Mouse (Mus musculus): ENCODE data around the gene Snx19. TPM values are rescaled to one million over a fixed set of nuclear protein-coding genes. Genes with fewer than 3 reads are reported as not detected.

Gene Snx19
- total and polyA plus RNA-seq, 3 experiments, result 12.0 to 17.4 TPM; not detected in 1

DNA sequence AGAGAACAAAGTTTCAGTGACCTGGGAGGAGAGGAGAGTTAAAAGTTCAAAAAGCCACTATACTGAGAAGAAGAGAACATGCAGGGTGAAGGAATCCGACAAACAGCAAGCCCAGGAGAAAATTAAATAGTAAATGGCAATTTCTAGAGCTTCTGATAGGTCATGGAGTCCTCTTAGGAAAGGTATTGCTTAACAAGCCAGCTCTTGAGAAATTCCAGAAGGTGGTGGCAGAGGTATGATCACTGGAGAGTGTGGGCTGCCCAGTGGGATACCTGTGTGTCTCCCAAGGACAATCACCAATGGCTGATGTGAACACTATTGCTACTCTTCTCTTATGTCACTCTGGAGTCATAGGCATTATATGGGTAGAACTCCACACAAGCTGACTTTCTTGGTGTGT lies 19.2 kb downstream of the Snx19 start:
- Histone ChIP-seq H3K27ac (ENCODE audit: control insufficient read depth, low read depth, low read length) (no peak overlapping the region), H3K4me3 (ENCODE audit: control insufficient read depth in 1 of 2, insufficient read depth in 1 of 2, low read depth in 2 of 2, low read length in 2 of 2) (no peak overlapping the region), H3K79me2 (ENCODE audit: control insufficient read depth, insufficient read depth, low read length, poor library complexity) (no peaks in the 10 kb centered on the region), H3K4me1 (ENCODE audit: control insufficient read depth in 1 of 2, insufficient read depth in 2 of 2, low read length in 2 of 2) (no peaks in the 10 kb centered on the region), H3K27me3 (ENCODE audit: control insufficient read depth in 1 of 2, insufficient read depth in 2 of 2, low read length in 2 of 2) (no peaks in the 10 kb centered on the region), H3K9me3 (replicated peaks; ENCODE audit: insufficient read depth, low read length) (no peaks in the 10 kb centered on the region), H3K9ac (ENCODE audit: control insufficient read depth, low read depth, low read length, poor library complexity, severe bottlenecking) (no peak overlapping the region), H3K36me3 (ENCODE audit: control insufficient read depth in 1 of 2, insufficient read depth in 2 of 2, low read length in 2 of 2) (peaks cover 0 to 2% of the 10 kb centered on the region in 2 experiments; a peak in 2 of 4 replicates)
- TF ChIP-seq GABPA (IDR thresholded peaks at IDR 0.05; ENCODE audit: low read depth, low read length), result no peak
- no peak for TF ChIP-seq MYC (IDR thresholded peaks at IDR 0.05; ENCODE audit: low read depth, low read length)
- no peak for TF ChIP-seq CHD2 (IDR thresholded peaks at IDR 0.05; ENCODE audit: low read length)
- no peak for TF ChIP-seq CTCF (IDR thresholded peaks at IDR 0.05 in 2 of 3, conservative IDR thresholded peaks at IDR 0.05 in 1 of 3; ENCODE audit: control insufficient read depth in 1 of 3, insufficient read depth in 1 of 3, low read depth in 2 of 3, low read length in 3 of 3, poor library complexity in 1 of 3, severe bottlenecking in 1 of 3)
- TF ChIP-seq JUND (IDR thresholded peaks at IDR 0.05; ENCODE audit: low read depth, low read length), result no peak
- TF ChIP-seq POLR2A (IDR thresholded peaks at IDR 0.05; ENCODE audit: control insufficient read depth in 1 of 2, insufficient read depth in 1 of 2, low read depth in 1 of 2, low read length in 2 of 2, poor library complexity in 1 of 2), result no peak
- TF ChIP-seq RAD21 (IDR thresholded peaks at IDR 0.05; ENCODE audit: low read depth, low read length), result no peak
- TF ChIP-seq E2F4 (IDR thresholded peaks at IDR 0.05; ENCODE audit: borderline replicate concordance, low read depth, low read length), result no peak
- TF ChIP-seq USF1 (IDR thresholded peaks at IDR 0.05; ENCODE audit: low read depth, low read length), result no peak
- no peak for TF ChIP-seq HCFC1 (IDR thresholded peaks at IDR 0.05; ENCODE audit: low read depth, low read length)
- no peak for TF ChIP-seq TAL1 (IDR thresholded peaks at IDR 0.05; ENCODE audit: low read length)
- TF ChIP-seq GATA1 (IDR thresholded peaks at IDR 0.05; ENCODE audit: low read depth, low read length), result no peak
- TF ChIP-seq POLR2AphosphoS2 (IDR thresholded peaks at IDR 0.05; ENCODE audit: low read length), result no peak
- no peak for TF ChIP-seq BHLHE40 (IDR thresholded peaks at IDR 0.05; ENCODE audit: borderline replicate concordance, low read depth, low read length)
- no peak for DNase-seq (ENCODE audit: low read depth, low spot score)

- Histone ChIP-seq H3K9me3 (replicated peaks; ENCODE audit: insufficient read depth, low read length) (no peaks in the 10 kb centered on the region), H3K4me3 (ENCODE audit: control insufficient read depth in 1 of 2, insufficient read depth in 1 of 2, low read depth in 2 of 2, low read length in 2 of 2) (no peak overlapping the region), H3K27ac (ENCODE audit: control insufficient read depth, low read depth, low read length) (no peak overlapping the region), H3K27me3 (ENCODE audit: control insufficient read depth in 1 of 2, insufficient read depth in 2 of 2, low read length in 2 of 2) (no peaks in the 10 kb centered on the region), H3K9ac (ENCODE audit: control insufficient read depth, low read depth, low read length, poor library complexity, severe bottlenecking) (no peak overlapping the region), H3K4me1 (ENCODE audit: control insufficient read depth in 1 of 2, insufficient read depth in 2 of 2, low read length in 2 of 2) (no peaks in the 10 kb centered on the region), H3K36me3 (ENCODE audit: control insufficient read depth in 1 of 2, insufficient read depth in 2 of 2, low read length in 2 of 2) (no peaks in the 10 kb centered on the region; a peak in 1 of 4 replicates), H3K79me2 (ENCODE audit: control insufficient read depth, insufficient read depth, low read length, poor library complexity) (no peaks in the 10 kb centered on the region)
- TF ChIP-seq USF2 (IDR thresholded peaks at IDR 0.05; ENCODE audit: borderline replicate concordance in 1 of 2, insufficient read depth in 1 of 2, low read depth in 1 of 2, low read length in 2 of 2) (no peak), CTCF (IDR thresholded peaks at IDR 0.05 in 2 of 3, conservative IDR thresholded peaks at IDR 0.05 in 1 of 3; ENCODE audit: control insufficient read depth in 1 of 3, insufficient read depth in 1 of 3, low read depth in 2 of 3, low read length in 3 of 3, poor library complexity in 1 of 3, severe bottlenecking in 1 of 3) (peak in 2 of 3 experiments; percentile 29 to 51; a peak in 3 of 6 replicates), NELFE (IDR thresholded peaks at IDR 0.05; ENCODE audit: low read depth, low read length) (no peak), TBP (IDR thresholded peaks at IDR 0.05; ENCODE audit: low read depth, low read length) (no peak), MYB (IDR thresholded peaks at IDR 0.05; ENCODE audit: low read depth, low read length) (no peak), SMC3 (IDR thresholded peaks at IDR 0.05; ENCODE audit: low read depth, low read length) (peak; percentile 46), RAD21 (IDR thresholded peaks at IDR 0.05; ENCODE audit: low read depth, low read length) (peak; percentile 36), E2F4 (IDR thresholded peaks at IDR 0.05; ENCODE audit: borderline replicate concordance, low read depth, low read length) (no peak), MAX (IDR thresholded peaks at IDR 0.05; ENCODE audit: low read length) (no peak), ZMIZ1 (IDR thresholded peaks at IDR 0.05; ENCODE audit: low read depth, low read length) (no peak), SIN3A (IDR thresholded peaks at IDR 0.05; ENCODE audit: low read length) (no peak), TCF12 (IDR thresholded peaks at IDR 0.05; ENCODE audit: low read depth, low read length) (no peak), ETS1 (IDR thresholded peaks at IDR 0.05; ENCODE audit: low read depth, low read length) (no peak), POLR2A (IDR thresholded peaks at IDR 0.05; ENCODE audit: control insufficient read depth in 1 of 2, insufficient read depth in 1 of 2, low read depth in 1 of 2, low read length in 2 of 2, poor library complexity in 1 of 2) (no peak), KAT2A (conservative IDR thresholded peaks at IDR 0.05; ENCODE audit: low read depth, low read length) (no peak), UBTF (IDR thresholded peaks at IDR 0.05; ENCODE audit: borderline replicate concordance, insufficient read depth, low read depth, low read length) (no peak), MYC (IDR thresholded peaks at IDR 0.05; ENCODE audit: low read depth, low read length) (no peak), USF1 (IDR thresholded peaks at IDR 0.05; ENCODE audit: low read depth, low read length) (no peak)
- peak; percentile 47 for DNase-seq (ENCODE audit: low read depth, low spot score)
These were observed 21.6 kb downstream of the Snx19 start for GRCm38 (mm10) chr9:30448459-30448858.

Data from MEL (cell line).